Mouse (Mus musculus): ENCODE measurements around the gene Gm21761. TPM values are rescaled to one million over a fixed set of nuclear protein-coding genes. Genes with fewer than 3 reads are reported as not detected.

Gene Gm21761
- total and polyA plus RNA-seq, 2 experiments from 2014 or later: not detected

Other genes with a start within 250 kb of the Gm21761 start
- gene Hmgcs1, start 238.9 kb downstream of the Gm21761 start, total RNA-seq (2014; rRNA removed): 291 and 374 TPM in 2 replicates
- gene Hmgcs1, start 238.9 kb downstream of the Gm21761 start, polyA plus RNA-seq (2015; fragmentation: Nextera tagmentation; extraction: Ambion mirVana): 416 and 428 TPM in 2 replicates
- gene Nim1k, start 173.4 kb downstream of the Gm21761 start, total RNA-seq (2014; rRNA removed): 9.5 and 10.3 TPM in 2 replicates
- gene Nim1k, start 173.4 kb downstream of the Gm21761 start, polyA plus RNA-seq (2015; fragmentation: Nextera tagmentation; extraction: Ambion mirVana): 8.6 and 8.7 TPM in 2 replicates
- gene Zfp131, start 138.4 kb downstream of the Gm21761 start, total RNA-seq (2014; rRNA removed): 26.4 and 33.8 TPM in 2 replicates
- gene Zfp131, start 138.4 kb downstream of the Gm21761 start, polyA plus RNA-seq (2015; fragmentation: Nextera tagmentation; extraction: Ambion mirVana): 22.3 and 25.9 TPM in 2 replicates
- gene AF067063, start 99.1 kb downstream of the Gm21761 start, total RNA-seq (2014; rRNA removed): not detected in 2 replicates
- gene AF067063, start 99.1 kb downstream of the Gm21761 start, polyA plus RNA-seq (2015; fragmentation: Nextera tagmentation; extraction: Ambion mirVana): not detected in 2 replicates
- not detected in 2 replicates for gene D13Ertd608e, start 93.3 kb downstream of the Gm21761 start, total RNA-seq (2014; rRNA removed)
- not detected in 2 replicates for gene D13Ertd608e, start 93.3 kb downstream of the Gm21761 start, polyA plus RNA-seq (2015; fragmentation: Nextera tagmentation; extraction: Ambion mirVana)
- gene Tcstv1, start 34.5 kb downstream of the Gm21761 start, total RNA-seq (2014; rRNA removed): not detected in 2 replicates
- gene Tcstv1, start 34.5 kb downstream of the Gm21761 start, polyA plus RNA-seq (2015; fragmentation: Nextera tagmentation; extraction: Ambion mirVana): not detected in 2 replicates
- gene B020031M17Rik, start 21.5 kb upstream of the Gm21761 start, total RNA-seq (2014; rRNA removed): not detected in 2 replicates
- not detected in 2 replicates for gene B020031M17Rik, start 21.5 kb upstream of the Gm21761 start, polyA plus RNA-seq (2015; fragmentation: Nextera tagmentation; extraction: Ambion mirVana)
- gene Gm36079, start 97.7 kb upstream of the Gm21761 start, total RNA-seq (2014; rRNA removed): not detected in 2 replicates
- gene Gm36079, start 97.7 kb upstream of the Gm21761 start, polyA plus RNA-seq (2015; fragmentation: Nextera tagmentation; extraction: Ambion mirVana): not detected in 2 replicates
- not detected in 2 replicates for gene Gm21188, start 122.9 kb upstream of the Gm21761 start, total RNA-seq (2014; rRNA removed)
- not detected in 2 replicates for gene Gm21188, start 122.9 kb upstream of the Gm21761 start, polyA plus RNA-seq (2015; fragmentation: Nextera tagmentation; extraction: Ambion mirVana)
- gene Gm20767, start 211.0 kb upstream of the Gm21761 start, total RNA-seq (2014; rRNA removed): not detected in 2 replicates
- not detected in 2 replicates for gene Gm20767, start 211.0 kb upstream of the Gm21761 start, polyA plus RNA-seq (2015; fragmentation: Nextera tagmentation; extraction: Ambion mirVana)
- not detected in 2 replicates for gene Gm21818, start 243.2 kb upstream of the Gm21761 start, total RNA-seq (2014; rRNA removed)
- not detected in 2 replicates for gene Gm21818, start 243.2 kb upstream of the Gm21761 start, polyA plus RNA-seq (2015; fragmentation: Nextera tagmentation; extraction: Ambion mirVana)

Data from midbrain, postnatal 0 days (tissue).